Mouse (Mus musculus) C2C12 (cell line): ENCODE measurements around the gene Mpst. TPM values are rescaled to one million over a fixed set of nuclear protein-coding genes. Genes with fewer than 3 reads are reported as not detected.

Experiments
- H3K27me3 ChIP-seq: one replicate; pipeline ENCODE4 v1.6.1; 2011; ENCODE audit not compliant: control insufficient read depth, insufficient read depth, insufficient read length
- H3K36me3 ChIP-seq: one replicate; pipeline ENCODE4 v1.6.1; 2011; ENCODE audit not compliant: control insufficient read depth, insufficient read depth
- H3K4me3 ChIP-seq: one replicate; pipeline ENCODE4 v1.5.1; 2011; ENCODE audit warnings: mild to moderate bottlenecking, control low read depth; ENCODE audit not compliant: poor library complexity, insufficient read depth, severe bottlenecking
- H3K79me2 ChIP-seq: one replicate; pipeline ENCODE4 v1.6.1; 2011; ENCODE audit not compliant: control insufficient read depth, insufficient read depth
- H3K79me3 ChIP-seq: one replicate; pipeline ENCODE4 v1.6.1; 2011; ENCODE audit warnings: low read depth, control low read depth
- H3ac ChIP-seq: one replicate; pipeline ENCODE3; 2011; ENCODE audit warnings: low read depth; ENCODE audit not compliant: control insufficient read depth, insufficient read length
- CEBPB ChIP-seq: IDR thresholded peaks from one replicate; pipeline ENCODE4 v1.6.1; 2011; ENCODE audit warnings: low read depth, mild to moderate bottlenecking, control low read depth, moderate library complexity
- CTCF ChIP-seq: IDR thresholded peaks from one replicate; pipeline ENCODE4 v1.5.1; 2011; ENCODE audit not compliant: control insufficient read depth, insufficient read depth, insufficient read length
- FOSL1 ChIP-seq: IDR thresholded peaks from one replicate; pipeline ENCODE4 v1.8.0; 2011; ENCODE audit warnings: mild to moderate bottlenecking, low read length; ENCODE audit not compliant: poor library complexity, insufficient read depth, severe bottlenecking
- MAX ChIP-seq: IDR thresholded peaks from one replicate; pipeline ENCODE4 v1.6.1; 2011; ENCODE audit warnings: mild to moderate bottlenecking, control low read depth
- MYOD1 ChIP-seq: IDR thresholded peaks from one replicate; pipeline ENCODE4 v1.6.1; 2011; ENCODE audit warnings: low read depth; ENCODE audit not compliant: control insufficient read depth, insufficient read length
- MYOG ChIP-seq: IDR thresholded peaks from one replicate; pipeline ENCODE4 v1.6.1; 2011; ENCODE audit not compliant: control insufficient read depth, insufficient read length; ENCODE audit errors: extremely low read depth
- USF1 ChIP-seq: IDR thresholded peaks from one replicate; pipeline ENCODE4 v1.6.1; 2011; ENCODE audit warnings: low read depth, mild to moderate bottlenecking, control low read depth, moderate library complexity
- polyA plus RNA-seq: library from polyadenylated mRNA; unstranded; fragments of >200 nt; fragmentation: generic; extraction: Trizol; gene quantifications from one replicate; pipeline ENCODE4 v1.2.1, GENCODE M21; 2012; ENCODE audit warnings: missing spikeins

Mpst gene
- polyA plus RNA-seq, 1 experiment = 44.7 TPM

DNA sequence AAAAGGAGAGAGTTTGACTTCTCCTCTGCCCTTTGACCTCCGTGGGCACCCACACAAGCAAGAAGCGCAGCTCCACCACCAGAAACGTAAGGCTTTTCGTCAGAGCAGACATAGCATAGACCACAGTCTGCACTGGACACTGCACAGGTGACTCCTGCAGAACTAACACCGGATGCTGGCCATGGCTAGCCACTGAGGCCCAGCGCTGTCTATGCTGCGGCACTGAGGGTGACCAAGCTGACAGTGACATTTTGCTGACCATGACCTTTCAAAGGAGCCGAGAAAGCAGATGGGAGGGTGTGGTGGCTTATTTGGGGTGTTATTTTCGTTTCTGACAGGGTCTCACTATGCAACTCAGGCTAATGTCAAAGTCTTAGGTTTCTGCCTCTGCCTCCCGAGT is 51.0 kb downstream of the Mpst start:
- H3K27me3 ChIP-seq = peaks cover 15% of the 10 kb centered on the region
- no peaks in the 10 kb centered on the region for H3K79me3 ChIP-seq
- no peak overlapping the region for H3ac ChIP-seq
- no peaks in the 10 kb centered on the region for H3K36me3 ChIP-seq
- no peaks in the 10 kb centered on the region for H3K79me2 ChIP-seq
- no peak overlapping the region for H3K4me3 ChIP-seq
- TF ChIP-seq MYOD1 = no peak
- TF ChIP-seq FOSL1 = no peak

DNA sequence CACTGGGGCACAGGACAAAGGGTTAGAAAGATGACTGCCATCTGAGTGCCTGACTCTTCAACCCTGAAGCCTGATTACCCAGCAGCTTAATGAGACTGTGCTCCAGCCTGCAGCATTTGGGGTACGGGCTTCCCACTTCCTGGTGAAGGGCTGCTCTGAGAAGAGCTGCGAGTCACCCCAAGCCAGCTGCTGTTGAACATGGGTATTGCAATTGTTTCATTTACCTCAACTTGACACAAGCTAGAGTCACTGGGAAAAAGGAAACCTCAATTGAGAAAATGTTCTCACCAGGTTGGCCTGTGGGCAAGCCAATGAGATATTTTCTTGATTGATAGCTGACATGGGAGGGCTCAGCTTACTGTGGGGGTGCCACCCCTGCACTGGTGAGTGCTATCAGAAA is 56.8 kb downstream of the Mpst start:
- Histone ChIP-seq H3ac (no peak overlapping the region), H3K36me3 (no peaks in the 10 kb centered on the region), H3K27me3 (peaks cover 38% of the 10 kb centered on the region), H3K79me2 (no peaks in the 10 kb centered on the region), H3K4me3 (no peak overlapping the region), H3K79me3 (no peaks in the 10 kb centered on the region)
- TF ChIP-seq MYOD1 (no peak), USF1 (no peak), MYOG (no peak), MAX (no peak), CEBPB (no peak), FOSL1 (no peak), CTCF (no peak)

Other genes starting within 250 kb of the Mpst start
- 34.5 TPM for gene Ift27, start 232.3 kb upstream of the Mpst start, polyA plus RNA-seq
- gene Pvalb, start 200.0 kb upstream of the Mpst start, polyA plus RNA-seq = 0.06 TPM
- 0.67 TPM for gene Ncf4, start 161.6 kb upstream of the Mpst start, polyA plus RNA-seq
- 0.08 TPM for gene Csf2rb2, start 100.7 kb upstream of the Mpst start, polyA plus RNA-seq
- gene Csf2rb, start 80.7 kb upstream of the Mpst start, polyA plus RNA-seq = 0.23 TPM
- not detected for gene Tex33, start 10.5 kb upstream of the Mpst start, polyA plus RNA-seq
- 21.4 TPM for gene Tst, start 509 bp upstream of the Mpst start, polyA plus RNA-seq
- 228 TPM for gene Kctd17, start 22.1 kb downstream of the Mpst start, polyA plus RNA-seq
- gene Tmprss6, start 62.2 kb downstream of the Mpst start, polyA plus RNA-seq = 0.06 TPM
- 0.01 TPM for gene Il2rb, start 88.9 kb downstream of the Mpst start, polyA plus RNA-seq
- gene C1qtnf6, start 125.0 kb downstream of the Mpst start, polyA plus RNA-seq = 17.5 TPM
- gene Sstr3, start 138.3 kb downstream of the Mpst start, polyA plus RNA-seq = not detected
- not detected for gene Rac2, start 166.4 kb downstream of the Mpst start, polyA plus RNA-seq
- 0.21 TPM for gene Cyth4, start 190.6 kb downstream of the Mpst start, polyA plus RNA-seq